In the genomic region with DNA sequence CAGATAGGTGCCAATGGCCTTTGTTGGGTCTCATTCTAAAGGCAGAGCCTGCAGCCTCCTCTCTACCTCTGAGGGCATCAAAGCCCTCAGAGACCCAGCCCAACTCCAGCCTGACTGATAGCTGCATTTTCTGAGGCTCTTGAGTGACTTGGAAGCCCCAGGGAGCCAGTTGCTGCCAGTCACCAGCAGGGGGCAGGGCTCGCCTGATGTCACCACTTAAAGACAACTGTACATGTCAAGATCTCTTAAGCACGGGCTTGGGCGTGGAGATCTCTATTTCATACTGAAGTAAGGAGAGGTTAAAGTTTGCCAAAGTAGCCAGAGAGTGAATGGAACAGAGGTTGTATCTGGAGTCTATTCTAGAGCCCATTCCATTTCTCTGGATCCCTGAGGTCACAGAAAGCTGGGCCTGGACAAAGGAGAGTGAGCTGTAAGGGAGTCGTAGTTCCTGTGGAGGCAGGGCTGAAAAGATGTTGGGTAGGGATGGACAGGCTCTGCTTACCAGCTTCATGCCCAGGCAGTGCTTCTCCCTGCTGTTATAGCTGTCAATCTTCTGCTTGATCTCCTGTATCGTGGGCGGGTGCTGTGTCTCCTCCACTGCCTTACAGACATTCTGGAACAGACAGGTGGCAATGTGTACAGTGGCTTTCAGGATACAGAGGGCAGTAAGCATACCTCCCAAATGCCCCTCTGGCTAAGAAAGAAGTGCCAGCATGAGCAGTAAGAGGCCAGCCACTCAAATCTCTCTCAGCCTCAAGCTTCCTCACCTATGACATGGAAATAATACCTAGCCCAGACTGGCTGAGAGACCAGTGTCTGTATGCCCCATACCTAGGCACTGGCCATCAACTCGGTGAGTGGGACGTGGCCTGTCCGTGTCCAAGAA, we compare ENCODE assay signal across 9 mouse cellular contexts. TPM values are rescaled to one million over a fixed set of nuclear protein-coding genes. Genes with fewer than 3 reads are reported as not detected.
DNase-seq lines count a peak whose midpoint lies in the region; ATAC-seq and TF ChIP-seq lines count a peak whose summit lies in the region.
"Had no signal": no experiment of that assay in that cellular context is flagged by ENCODE, and none has a peak within 500 bp of the region (broad histone marks: within the 10 kb centered on the region; RNA-seq: fewer than 3 reads in every experiment).

No protein-coding gene starts in this region.

- no peaks in the 10 kb centered on the region for H3K9me3 ChIP-seq in kidney, postnatal 0 days (replicated peaks; ENCODE audit: low read length)
- no peaks in the 10 kb centered on the region for H3K9me3 ChIP-seq in liver, embryonic 11.5 days (ENCODE audit: control insufficient read depth, low read length)
- no peaks in the 10 kb centered on the region for H3K9me3 ChIP-seq in stomach, embryonic 14.5 days (ENCODE audit: control insufficient read depth, low read depth, low read length)
- H3K9me3 ChIP-seq: embryonic facial prominence, embryonic 13.5 days had no signal

- peak; percentile 49 for ATAC-seq in granulocyte monocyte progenitor cell, adult 5-6 weeks (replicated peaks; ENCODE audit: poor library complexity, severe bottlenecking)
- peak; percentile 44; the same call in 1 of the 2 replicates for ATAC-seq in kidney, postnatal 0 days (replicated peaks; ENCODE audit: low FRiP score, low read depth)
- ATAC-seq in liver, embryonic 11.5 days (replicated peaks; ENCODE audit: low FRiP score), result 0 out of 2 replicates have a peak, but pooled peaks have one; percentile 40
- peak; percentile 38; the same call in 1 of the 2 replicates for ATAC-seq in stomach, embryonic 14.5 days (ENCODE audit: insufficient number of reproducible peaks, insufficient read depth, low FRiP score, low read depth)

- H3K4me3 ChIP-seq in kidney, postnatal 0 days (replicated peaks; ENCODE audit: low read depth, low read length), result no peak overlapping the region
- H3K4me3 ChIP-seq in liver, embryonic 11.5 days (ENCODE audit: low read depth, low read length), result no peak overlapping the region
- H3K4me3 ChIP-seq in stomach, embryonic 14.5 days (ENCODE audit: low read depth, low read length), result no peak overlapping the region
- H3K4me3 ChIP-seq: embryonic facial prominence, embryonic 13.5 days had no signal

- no peak overlapping the region for H3K27ac ChIP-seq in kidney, postnatal 0 days
- H3K27ac ChIP-seq in liver, embryonic 11.5 days (ENCODE audit: low read depth, low read length), result no peak overlapping the region
- H3K27ac ChIP-seq in stomach, embryonic 14.5 days (ENCODE audit: low read length), result no peak overlapping the region
- H3K27ac ChIP-seq: embryonic facial prominence, embryonic 13.5 days had no signal

- no peaks in the 10 kb centered on the region for H3K27me3 ChIP-seq in kidney, postnatal 0 days (ENCODE audit: insufficient read depth, low read length)
- H3K27me3 ChIP-seq in liver, embryonic 11.5 days (replicated peaks; ENCODE audit: control insufficient read depth, insufficient read depth, low read length), result no peaks in the 10 kb centered on the region
- no peaks in the 10 kb centered on the region for H3K27me3 ChIP-seq in stomach, embryonic 14.5 days (ENCODE audit: control insufficient read depth, insufficient read depth, low read length)
- H3K27me3 ChIP-seq: embryonic facial prominence, embryonic 13.5 days had no signal

- H3K36me3 ChIP-seq in kidney, postnatal 0 days (ENCODE audit: insufficient read depth, low read length), result peaks cover 9% of the 10 kb centered on the region; the same call in 1 of the 2 replicates
- H3K36me3 ChIP-seq in liver, embryonic 11.5 days (ENCODE audit: control insufficient read depth, insufficient read depth, low read length), result peaks cover 2% of the 10 kb centered on the region; the same call in 1 of the 2 replicates
- peaks cover 18% of the 10 kb centered on the region for H3K36me3 ChIP-seq in stomach, embryonic 14.5 days (ENCODE audit: control insufficient read depth, insufficient read depth, low read length)

- H3K4me2 ChIP-seq in kidney, postnatal 0 days (ENCODE audit: low read length), result no peak overlapping the region
- no peak overlapping the region for H3K4me2 ChIP-seq in liver, embryonic 11.5 days
- H3K4me2 ChIP-seq in stomach, embryonic 14.5 days (replicated peaks; ENCODE audit: low read depth, low read length), result no peak overlapping the region
- H3K4me2 ChIP-seq: embryonic facial prominence, embryonic 13.5 days had no signal

- peak; percentile 93 for TF ChIP-seq CTCF in kidney, postnatal 0 days (IDR thresholded peaks at IDR 0.05; ENCODE audit: low read depth)

- no peaks in the 10 kb centered on the region for H3K4me1 ChIP-seq in kidney, postnatal 0 days (replicated peaks; ENCODE audit: insufficient read depth, low read length)
- no peaks in the 10 kb centered on the region for H3K4me1 ChIP-seq in liver, embryonic 11.5 days (replicated peaks; ENCODE audit: control insufficient read depth, insufficient read depth, low read length)
- peaks cover 14% of the 10 kb centered on the region; the same call in 1 of the 2 replicates for H3K4me1 ChIP-seq in stomach, embryonic 14.5 days (ENCODE audit: control insufficient read depth, insufficient read depth, low read length)

- peak; percentile 89 to 92 for DNase-seq in B cell, adult 2 months
- peak; percentile 90 for DNase-seq in adrenal gland, postnatal 14 days
- peak; percentile 61 for DNase-seq in embryo, embryonic 9.5 days (ENCODE audit: extremely low spot score)
- DNase-seq in kidney, postnatal 0 days (ENCODE audit: low spot score), result peak; percentile 81
- peak; percentile 67 for DNase-seq in liver, embryonic 11.5 days (ENCODE audit: low spot score)
- DNase-seq in neural tube, embryonic 10.5 days (ENCODE audit: extremely low spot score, low spot score), result peak; percentile 69

- WGBS in kidney, postnatal 0 days, result 60% methylated on average over 9 of the region's 9 CpGs
- WGBS in liver, embryonic 11.5 days, result 62% methylated on average over 9 of the region's 9 CpGs
- whole genome bisulfite sequencing in stomach, embryonic 14.5 days, result 66% methylated on average over 9 of the region's 9 CpGs

- no peak overlapping the region for H3K9ac ChIP-seq in kidney, postnatal 0 days (ENCODE audit: low read depth, low read length)
- no peak overlapping the region for H3K9ac ChIP-seq in liver, embryonic 11.5 days (ENCODE audit: low read depth, low read length)
- H3K9ac ChIP-seq in stomach, embryonic 14.5 days (replicated peaks; ENCODE audit: low read depth, low read length), result no peak overlapping the region
- H3K9ac ChIP-seq: embryonic facial prominence, embryonic 13.5 days had no signal

RNA-seq across cellular contexts. Expression of a gene that starts 28.9 kb away (rescaled TPM):
- 42.2 and 43.4 TPM in 2 replicates for total RNA-seq in adrenal gland, postnatal 14 days (2021)
- 43.3 and 44.9 TPM in 2 replicates for total RNA-seq in granulocyte monocyte progenitor cell, adult 5-6 weeks (2014; fragmentation: Nextera tagmentation)
- 17.1 and 25.6 TPM in 2 replicates for total RNA-seq in granulocyte monocyte progenitor cell, adult 5-6 weeks (2017)
- polyA plus RNA-seq in kidney, postnatal 0 days (2015; fragmentation: Nextera tagmentation; extraction: Ambion mirVana), result 49.1 and 53.0 TPM in 2 replicates
- polyA plus RNA-seq in liver, embryonic 11.5 days (2014; fragmentation: Nextera tagmentation; extraction: Ambion mirVana), result 61.4 and 62.5 TPM in 2 replicates
- polyA plus RNA-seq in stomach, embryonic 14.5 days (2014; fragmentation: Nextera tagmentation; extraction: Ambion mirVana), result 67.5 and 71.9 TPM in 2 replicates

RNA-seq across cellular contexts. Expression of a gene that starts 43.7 kb away (rescaled TPM):
- total RNA-seq in adrenal gland, postnatal 14 days (2021), result 5.3 and 7.1 TPM in 2 replicates
- 6.1 and 6.2 TPM in 2 replicates for total RNA-seq in granulocyte monocyte progenitor cell, adult 5-6 weeks (2014; fragmentation: Nextera tagmentation)
- 4.1 and 6.3 TPM in 2 replicates for total RNA-seq in granulocyte monocyte progenitor cell, adult 5-6 weeks (2017)
- polyA plus RNA-seq in kidney, postnatal 0 days (2015; fragmentation: Nextera tagmentation; extraction: Ambion mirVana), result 5.2 and 5.8 TPM in 2 replicates
- 11.7 and 16.2 TPM in 2 replicates for polyA plus RNA-seq in liver, embryonic 11.5 days (2014; fragmentation: Nextera tagmentation; extraction: Ambion mirVana)
- polyA plus RNA-seq in stomach, embryonic 14.5 days (2014; fragmentation: Nextera tagmentation; extraction: Ambion mirVana), result 3.5 and 4.6 TPM in 2 replicates
